Mouse (Mus musculus) c-Kit-positive CD71-negative TER-119-negative erythroid progenitor cells, embryonic 14.5 days (primary cell): ENCODE data around the gene Palm2.
A peak's percentile ranks its signal among the peaks of the same experiment; 100 is the strongest.

Experiments used
- DNase-seq: peaks from one replicate; pipeline ENCODE4 v3.0.0-alpha.2; 2013; ENCODE audit warnings: low read depth

Gene Palm2

GRCm38 (mm10) chr4:57703574-57704470 lies 269.8 kb downstream of the Palm2 start:
- DNase-seq = no peak

GRCm38 (mm10) chr4:57704575-57704974 lies 270.5 kb downstream of the Palm2 start:
- DNase-seq = no peak

- no peak for DNase-seq
These were observed 281.8 kb downstream of the Palm2 start for GRCm38 (mm10) chr4:57715849-57716248.

- no peak for DNase-seq
These were observed 282.7 kb downstream of the Palm2 start for GRCm38 (mm10) chr4:57716735-57717134.

GRCm38 (mm10) chr4:57717354-57717753 lies 283.3 kb downstream of the Palm2 start, which contains the start of gene Akap2:
Gene Akap2, plus strand, starts transcription at chr4:57717657.
- DNase-seq = no peak

- DNase-seq = no peak
These were observed 285.3 kb downstream of the Palm2 start for GRCm38 (mm10) chr4:57719370-57719769.

GRCm38 (mm10) chr4:57720869-57721361 lies 286.9 kb downstream of the Palm2 start:
- DNase-seq = peak; percentile 30

GRCm38 (mm10) chr4:57722296-57722695 lies 288.2 kb downstream of the Palm2 start:
- DNase-seq = no peak

- DNase-seq = no peak
These were observed 289.6 kb downstream of the Palm2 start for GRCm38 (mm10) chr4:57723659-57724058.

GRCm38 (mm10) chr4:57725569-57725968 lies 291.5 kb downstream of the Palm2 start:
- DNase-seq = no peak

- DNase-seq = no peak
These were observed 294.6 kb downstream of the Palm2 start for GRCm38 (mm10) chr4:57728611-57729183.

- no peak for DNase-seq
These were observed 296.0 kb downstream of the Palm2 start for GRCm38 (mm10) chr4:57730047-57730446.

GRCm38 (mm10) chr4:57730801-57731598 lies 297.0 kb downstream of the Palm2 start:
- DNase-seq = no peak

- DNase-seq = no peak
These were observed 298.3 kb downstream of the Palm2 start for GRCm38 (mm10) chr4:57732351-57732750.

- no peak for DNase-seq
These were observed 299.4 kb downstream of the Palm2 start for GRCm38 (mm10) chr4:57733445-57733844.

- DNase-seq = no peak
These were observed 301.4 kb downstream of the Palm2 start for GRCm38 (mm10) chr4:57735426-57735825.

GRCm38 (mm10) chr4:57738856-57739552 lies 305.0 kb downstream of the Palm2 start:
- no peak for DNase-seq

- DNase-seq = no peak
These were observed 309.4 kb downstream of the Palm2 start for GRCm38 (mm10) chr4:57743325-57743929.

GRCm38 (mm10) chr4:57750651-57751050 lies 316.6 kb downstream of the Palm2 start:
- no peak for DNase-seq

GRCm38 (mm10) chr4:57751054-57751453 lies 317.0 kb downstream of the Palm2 start:
- no peak for DNase-seq

- no peak for DNase-seq
These were observed 317.5 kb downstream of the Palm2 start for GRCm38 (mm10) chr4:57751566-57751965.
